Mouse (Mus musculus): Measurements from ENCODE around the gene Rcn3.

Gene Rcn3

GRCm38 (mm10) chr7:45048001-45048890 is 43.8 kb downstream of the Rcn3 start:
- no peak for DNase-seq (ENCODE audit: low spot score)

- DNase-seq (ENCODE audit: low spot score) = no peak
Measured at GRCm38 (mm10) chr7:45047491-45047890, 44.5 kb downstream of the Rcn3 start.

- no peak for DNase-seq (ENCODE audit: low spot score)
Measured at GRCm38 (mm10) chr7:45046853-45047350, 45.1 kb downstream of the Rcn3 start.

- no peak for DNase-seq (ENCODE audit: low spot score)
Measured at GRCm38 (mm10) chr7:45045741-45046140, 46.3 kb downstream of the Rcn3 start.

- DNase-seq (ENCODE audit: low spot score) = no peak
Measured at GRCm38 (mm10) chr7:45043307-45043706, 48.7 kb downstream of the Rcn3 start.

- no peak for DNase-seq (ENCODE audit: low spot score)
Measured at GRCm38 (mm10) chr7:45040851-45041250, 51.2 kb downstream of the Rcn3 start.

- no peak for DNase-seq (ENCODE audit: low spot score)
Measured at GRCm38 (mm10) chr7:45038411-45038810, 53.6 kb downstream of the Rcn3 start.

- DNase-seq (ENCODE audit: low spot score) = peak; percentile 73
Measured at GRCm38 (mm10) chr7:45037720-45038361, 54.2 kb downstream of the Rcn3 start.

- DNase-seq (ENCODE audit: low spot score) = no peak
Measured at GRCm38 (mm10) chr7:45036702-45037101, 55.3 kb downstream of the Rcn3 start.

- no peak for DNase-seq (ENCODE audit: low spot score)
Measured at GRCm38 (mm10) chr7:45035631-45036030, 56.4 kb downstream of the Rcn3 start.

- DNase-seq (ENCODE audit: low spot score) = no peak
Measured at GRCm38 (mm10) chr7:45033722-45034359, 58.2 kb downstream of the Rcn3 start.

Measured in T-cell, adult 2 months (primary cell).